Mouse (Mus musculus): Measurements from ENCODE around the gene Fhit.

GRCm38 (mm10) chr14:9852041-9852440, 1309.8 kb downstream of the Fhit start:
- TF ChIP-seq GATA1 (IDR thresholded peaks at IDR 0.05; ENCODE audit: low read length) (no peak), TAL1 (IDR thresholded peaks at IDR 0.05; ENCODE audit: low read length) (no peak)

Data from erythroblast, embryonic 14.5 days (primary cell).